Mouse (Mus musculus): ENCODE results near the gene Olfr1101.

Olfr1101 gene

DNA sequence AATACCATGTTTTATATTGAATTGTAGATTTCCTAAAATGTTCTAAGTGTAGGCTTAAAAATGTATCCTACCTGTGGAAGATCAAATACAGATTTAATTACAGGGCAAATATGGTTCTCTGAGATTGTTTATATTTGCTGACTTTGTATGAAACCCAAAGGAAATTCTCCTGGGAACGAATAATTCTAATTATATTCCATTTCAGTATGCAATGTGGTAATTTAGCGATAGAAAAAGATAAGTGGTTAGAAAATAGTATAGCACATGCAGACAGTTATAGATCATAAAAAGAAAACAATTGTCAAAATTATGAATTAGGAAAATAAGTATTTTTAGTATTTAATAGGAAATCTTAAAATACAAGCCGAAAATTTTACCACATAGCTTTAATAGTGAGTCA is at the start of gene Olfr1101:
Gene Olfr1101 (minus strand): TSS at position 101 of the 400 bp plus-strand sequence.
- no peak for DNase-seq

- no peak for DNase-seq
Observed at GRCm38 (mm10) chr2:87036431-87036830, 45.4 kb upstream of the Olfr1101 start, which contains the start of gene Olfr1105. TSS of gene Olfr1105 (minus strand) at chr2:87036531.

GRCm38 (mm10) chr2:87026980-87027379 is 36.0 kb upstream of the Olfr1101 start, which contains the start of gene Olfr1104:
TSS of gene Olfr1104 (minus strand) at chr2:87027080.
- DNase-seq, result no peak

GRCm38 (mm10) chr2:86998098-86998497 is 7.1 kb upstream of the Olfr1101 start, which contains the start of gene Olfr1102:
TSS of gene Olfr1102 (plus strand) at chr2:86998398.
- no peak for DNase-seq

GRCm38 (mm10) chr2:86979854-86980253 is 11.2 kb downstream of the Olfr1101 start, which contains the start of gene Olfr1100:
TSS of gene Olfr1100 (minus strand) at chr2:86979954.
- no peak for DNase-seq

GRCm38 (mm10) chr2:86960593-86960992 is 30.4 kb downstream of the Olfr1101 start, which contains the start of gene Olfr1099:
TSS of gene Olfr1099 (minus strand) at chr2:86960693.
- no peak for DNase-seq

All from cerebellum, adult 11-12 months (tissue).